Mouse (Mus musculus): ENCODE measurements at regions not wholly inside any gene's neighbourhood (a gene's known extent, or its start where the extent isn't known, plus 50 kb on each side); places are given as distances from the start of the nearest gene placed in this dataset.
A peak's percentile ranks its signal among the peaks of the same experiment; 100 is the strongest.

- no peak for DNase-seq (ENCODE audit: low read depth, low spot score)
Measured at GRCm38 (mm10) chr10:9296055-9296454, 379.0 kb downstream of the Samd5 start.

GRCm38 (mm10) chr10:9295269-9295668, 379.7 kb downstream of the Samd5 start:
- DNase-seq (ENCODE audit: low read depth, low spot score): no peak

GRCm38 (mm10) chr10:9294620-9295019, 380.4 kb downstream of the Samd5 start:
- no peak for DNase-seq (ENCODE audit: low read depth, low spot score)

GRCm38 (mm10) chr10:9291456-9292146, 383.4 kb downstream of the Samd5 start:
- no peak for DNase-seq (ENCODE audit: low read depth, low spot score)

GRCm38 (mm10) chr10:9272940-9273339, 387.1 kb upstream of the Sash1 start:
- no peak for DNase-seq (ENCODE audit: low read depth, low spot score)

GRCm38 (mm10) chr10:9272243-9272642, 386.4 kb upstream of the Sash1 start:
- DNase-seq (ENCODE audit: low read depth, low spot score): no peak

GRCm38 (mm10) chr10:9265528-9265927, 379.7 kb upstream of the Sash1 start:
- no peak for DNase-seq (ENCODE audit: low read depth, low spot score)

- DNase-seq (ENCODE audit: low read depth, low spot score): no peak
Measured at GRCm38 (mm10) chr10:9264309-9265000, 378.6 kb upstream of the Sash1 start.

- no peak for DNase-seq (ENCODE audit: low read depth, low spot score)
Measured at GRCm38 (mm10) chr10:9258705-9259104, 372.8 kb upstream of the Sash1 start.

- no peak for DNase-seq (ENCODE audit: low read depth, low spot score)
Measured at GRCm38 (mm10) chr10:9252941-9253217, 367.0 kb upstream of the Sash1 start.

GRCm38 (mm10) chr10:9252120-9252940, 366.5 kb upstream of the Sash1 start:
- DNase-seq (ENCODE audit: low read depth, low spot score): no peak

- no peak for DNase-seq (ENCODE audit: low read depth, low spot score)
Measured at GRCm38 (mm10) chr10:9243281-9243618, 357.4 kb upstream of the Sash1 start.

- no peak for DNase-seq (ENCODE audit: low read depth, low spot score)
Measured at GRCm38 (mm10) chr10:9242596-9243280, 356.9 kb upstream of the Sash1 start.

GRCm38 (mm10) chr10:9239956-9240355, 354.1 kb upstream of the Sash1 start:
- peak; percentile 60 for DNase-seq (ENCODE audit: low read depth, low spot score)

GRCm38 (mm10) chr10:9231751-9232150, 345.9 kb upstream of the Sash1 start:
- DNase-seq (ENCODE audit: low read depth, low spot score): no peak

- DNase-seq (ENCODE audit: low read depth, low spot score): no peak
Measured at GRCm38 (mm10) chr10:9229116-9229515, 343.2 kb upstream of the Sash1 start.

- DNase-seq (ENCODE audit: low read depth, low spot score): no peak
Measured at GRCm38 (mm10) chr10:9227361-9227760, 341.5 kb upstream of the Sash1 start.

- no peak for DNase-seq (ENCODE audit: low read depth, low spot score)
Measured at GRCm38 (mm10) chr10:9210646-9211045, 324.8 kb upstream of the Sash1 start.

GRCm38 (mm10) chr10:9204096-9204495, 318.2 kb upstream of the Sash1 start:
- peak; percentile 76 for DNase-seq (ENCODE audit: low read depth, low spot score)

GRCm38 (mm10) chr10:9203323-9203722, 317.5 kb upstream of the Sash1 start:
- peak; percentile 56 for DNase-seq (ENCODE audit: low read depth, low spot score)

GRCm38 (mm10) chr10:9202922-9203321, 317.1 kb upstream of the Sash1 start:
- peak; percentile 36 for DNase-seq (ENCODE audit: low read depth, low spot score)

GRCm38 (mm10) chr10:9174997-9175396, 289.1 kb upstream of the Sash1 start:
- no peak for DNase-seq (ENCODE audit: low read depth, low spot score)

All from telencephalon, adult 2 months (tissue).